Mouse (Mus musculus): ENCODE measurements around the gene Srek1ip1. TPM values are rescaled to one million over a fixed set of nuclear protein-coding genes. Genes with fewer than 3 reads are reported as not detected.

Gene Srek1ip1
- 27.8 and 29.1 TPM in 2 replicates for polyA plus RNA-seq (2015; fragmentation: Nextera tagmentation; extraction: Ambion mirVana)

GRCm38 (mm10) chr13:104792184-104792583 is at the start of gene Srek1ip1:
Srek1ip1 (plus strand) TSS chr13:104792484.
- Histone ChIP-seq H3K9ac (no peak within 1 kb of the TSS), H3K4me1 (no peaks in the 10 kb centered on the region), H3K27me3 (no peaks in the 10 kb centered on the region), H3K36me3 (peaks cover 29% of the 10 kb centered on the region), H3K4me3 (no peak within 1 kb of the TSS), H3K4me2 (replicated peaks) (no peak within 1 kb of the TSS), H3K27ac (no peak within 1 kb of the TSS), H3K9me3 (no peaks in the 10 kb centered on the region)
- no peak for ATAC-seq (ENCODE audit: low FRiP score, low read depth)
- 78% methylated on average over 11 of the region's 11 CpGs for WGBS

- Histone ChIP-seq H3K4me2 (replicated peaks) (no peak overlapping the region), H3K27me3 (no peaks in the 10 kb centered on the region), H3K4me3 (no peak overlapping the region), H3K9ac (no peak overlapping the region), H3K9me3 (no peaks in the 10 kb centered on the region), H3K27ac (no peak overlapping the region), H3K4me1 (no peaks in the 10 kb centered on the region), H3K36me3 (no peaks in the 10 kb centered on the region)
- WGBS: 92% methylated on average over 4 of the region's 4 CpGs
- no peak for ATAC-seq (ENCODE audit: low FRiP score, low read depth)
Measured at GRCm38 (mm10) chr13:104742866-104743265, 49.4 kb upstream of the Srek1ip1 start.

GRCm38 (mm10) chr13:104747032-104747431 is 45.3 kb upstream of the Srek1ip1 start:
- H3K9me3 ChIP-seq: no peaks in the 10 kb centered on the region
- peaks cover 2% of the 10 kb centered on the region; the same call in 1 of the 2 replicates for H3K4me1 ChIP-seq
- H3K36me3 ChIP-seq: no peaks in the 10 kb centered on the region
- ATAC-seq (ENCODE audit: low FRiP score, low read depth): no peak
- H3K4me3 ChIP-seq: no peak overlapping the region
- no peak overlapping the region for H3K27ac ChIP-seq
- H3K4me2 ChIP-seq (replicated peaks): no peak overlapping the region
- no peak overlapping the region for H3K9ac ChIP-seq
- H3K27me3 ChIP-seq: no peaks in the 10 kb centered on the region

GRCm38 (mm10) chr13:104759381-104759780 is 32.9 kb upstream of the Srek1ip1 start:
- ATAC-seq (ENCODE audit: low FRiP score, low read depth): no peak
- no peak overlapping the region for H3K9ac ChIP-seq
- no peak overlapping the region for H3K4me2 ChIP-seq (replicated peaks)
- H3K4me3 ChIP-seq: no peak overlapping the region
- H3K9me3 ChIP-seq: no peaks in the 10 kb centered on the region
- WGBS: 88% methylated on average over 1 of the region's 1 CpGs
- no peaks in the 10 kb centered on the region for H3K27me3 ChIP-seq
- H3K27ac ChIP-seq: no peak overlapping the region
- no peaks in the 10 kb centered on the region for H3K4me1 ChIP-seq
- no peaks in the 10 kb centered on the region for H3K36me3 ChIP-seq

GRCm38 (mm10) chr13:104762401-104762800 is 29.9 kb upstream of the Srek1ip1 start:
- Histone ChIP-seq H3K4me2 (replicated peaks) (no peak overlapping the region), H3K27ac (no peak overlapping the region), H3K4me1 (no peaks in the 10 kb centered on the region), H3K27me3 (no peaks in the 10 kb centered on the region), H3K36me3 (no peaks in the 10 kb centered on the region), H3K9ac (no peak overlapping the region), H3K9me3 (no peaks in the 10 kb centered on the region), H3K4me3 (no peak overlapping the region)
- no peak for ATAC-seq (ENCODE audit: low FRiP score, low read depth)
- 79% methylated on average over 4 of the region's 4 CpGs for WGBS

- H3K4me3 ChIP-seq: no peak overlapping the region
- H3K27me3 ChIP-seq: no peaks in the 10 kb centered on the region
- 86% methylated on average over 3 of the region's 3 CpGs for WGBS
- H3K4me1 ChIP-seq: no peaks in the 10 kb centered on the region
- H3K27ac ChIP-seq: no peak overlapping the region
- H3K4me2 ChIP-seq (replicated peaks): no peak overlapping the region
- H3K36me3 ChIP-seq: no peaks in the 10 kb centered on the region
- no peak overlapping the region for H3K9ac ChIP-seq
- no peak for ATAC-seq (ENCODE audit: low FRiP score, low read depth)
- no peaks in the 10 kb centered on the region for H3K9me3 ChIP-seq
Measured at GRCm38 (mm10) chr13:104763193-104763592, 29.1 kb upstream of the Srek1ip1 start.

GRCm38 (mm10) chr13:104779104-104779670 is 13.1 kb upstream of the Srek1ip1 start:
- H3K36me3 ChIP-seq: peaks cover 20% of the 10 kb centered on the region
- 85% methylated on average over 1 of the region's 1 CpGs for WGBS
- no peak overlapping the region for H3K4me2 ChIP-seq (replicated peaks)
- no peak for ATAC-seq (ENCODE audit: low FRiP score, low read depth)
- no peak overlapping the region for H3K4me3 ChIP-seq
- H3K27me3 ChIP-seq: no peaks in the 10 kb centered on the region
- H3K27ac ChIP-seq: no peak overlapping the region
- H3K9ac ChIP-seq: no peak overlapping the region
- H3K4me1 ChIP-seq: no peaks in the 10 kb centered on the region
- peaks cover 4% of the 10 kb centered on the region; the same call in 1 of the 2 replicates for H3K9me3 ChIP-seq

GRCm38 (mm10) chr13:104787260-104787659 is 5.0 kb upstream of the Srek1ip1 start:
- Histone ChIP-seq H3K27ac (no peak overlapping the region), H3K4me2 (replicated peaks) (no peak overlapping the region), H3K4me3 (no peak overlapping the region), H3K27me3 (no peaks in the 10 kb centered on the region), H3K9me3 (peaks cover 4% of the 10 kb centered on the region; the same call in 1 of the 2 replicates), H3K36me3 (peaks cover 36% of the 10 kb centered on the region), H3K9ac (no peak overlapping the region), H3K4me1 (no peaks in the 10 kb centered on the region)
- 90% methylated on average over 4 of the region's 4 CpGs for WGBS
- no peak for ATAC-seq (ENCODE audit: low FRiP score, low read depth)

GRCm38 (mm10) chr13:104789663-104790062 is 2.6 kb upstream of the Srek1ip1 start:
- H3K27me3 ChIP-seq: no peaks in the 10 kb centered on the region
- H3K4me3 ChIP-seq: no peak overlapping the region
- 12% methylated on average over 2 of the region's 2 CpGs for WGBS
- no peaks in the 10 kb centered on the region for H3K4me1 ChIP-seq
- H3K27ac ChIP-seq: no peak overlapping the region
- H3K9ac ChIP-seq: no peak overlapping the region
- H3K36me3 ChIP-seq: peaks cover 29% of the 10 kb centered on the region
- ATAC-seq (ENCODE audit: low FRiP score, low read depth): 0 out of 2 replicates have a peak, but pooled peaks have one; percentile 44
- no peak overlapping the region for H3K4me2 ChIP-seq (replicated peaks)
- no peaks in the 10 kb centered on the region for H3K9me3 ChIP-seq

- H3K27ac ChIP-seq: no peak overlapping the region
- 85% methylated on average over 3 of the region's 3 CpGs for WGBS
- no peak overlapping the region for H3K9ac ChIP-seq
- H3K9me3 ChIP-seq: no peaks in the 10 kb centered on the region
- H3K4me1 ChIP-seq: no peaks in the 10 kb centered on the region
- H3K4me3 ChIP-seq: no peak overlapping the region
- no peak for ATAC-seq (ENCODE audit: low FRiP score, low read depth)
- H3K36me3 ChIP-seq: peaks cover 29% of the 10 kb centered on the region
- H3K27me3 ChIP-seq: no peaks in the 10 kb centered on the region
- H3K4me2 ChIP-seq (replicated peaks): no peak overlapping the region
Measured at GRCm38 (mm10) chr13:104794421-104794820, 2.1 kb downstream of the Srek1ip1 start.

- peaks cover 32% of the 10 kb centered on the region for H3K36me3 ChIP-seq
Measured at GRCm38 (mm10) chr13:104799067-104799466, 6.8 kb downstream of the Srek1ip1 start.

GRCm38 (mm10) chr13:104799566-104800182 is 7.4 kb downstream of the Srek1ip1 start:
- no peak for ATAC-seq (ENCODE audit: low FRiP score, low read depth)
- Histone ChIP-seq H3K4me2 (replicated peaks) (no peak overlapping the region), H3K4me1 (no peaks in the 10 kb centered on the region)

More at GRCm38 (mm10) chr13:104799067-104799466, 6.8 kb downstream of the Srek1ip1 start:
- Histone ChIP-seq H3K4me3 (no peak overlapping the region), H3K9me3 (no peaks in the 10 kb centered on the region), H3K27ac (no peak overlapping the region), H3K27me3 (no peaks in the 10 kb centered on the region), H3K9ac (no peak overlapping the region), H3K4me1 (no peaks in the 10 kb centered on the region), H3K4me2 (replicated peaks) (no peak overlapping the region)
- 97% methylated on average over 8 of the region's 8 CpGs for WGBS
- no peak for ATAC-seq (ENCODE audit: low FRiP score, low read depth)

GRCm38 (mm10) chr13:104805681-104806080 is 13.4 kb downstream of the Srek1ip1 start:
- H3K9me3 ChIP-seq: no peaks in the 10 kb centered on the region
- no peak overlapping the region for H3K27ac ChIP-seq
- no peak overlapping the region for H3K9ac ChIP-seq
- H3K4me1 ChIP-seq: no peaks in the 10 kb centered on the region
- WGBS: 56% methylated on average over 3 of the region's 3 CpGs
- no peak overlapping the region for H3K4me3 ChIP-seq
- H3K36me3 ChIP-seq: peaks cover 25% of the 10 kb centered on the region
- H3K4me2 ChIP-seq (replicated peaks): no peak overlapping the region
- no peaks in the 10 kb centered on the region for H3K27me3 ChIP-seq
- ATAC-seq (ENCODE audit: low FRiP score, low read depth): no peak

More at GRCm38 (mm10) chr13:104799566-104800182, 7.4 kb downstream of the Srek1ip1 start:
- Histone ChIP-seq H3K27ac (no peak overlapping the region), H3K27me3 (no peaks in the 10 kb centered on the region), H3K4me3 (no peak overlapping the region), H3K9me3 (no peaks in the 10 kb centered on the region), H3K36me3 (peaks cover 29% of the 10 kb centered on the region), H3K9ac (no peak overlapping the region)
- 76% methylated on average over 7 of the region's 7 CpGs for WGBS
